Mouse (Mus musculus) hindbrain, embryonic 16.5 days (tissue): ENCODE data around the gene Bcl2l13. TPM values are rescaled to one million over a fixed set of nuclear protein-coding genes. Genes with fewer than 3 reads are reported as not detected.

Source experiments
- ATAC-seq: fragments of 200-750 bp; cut with Nextera tagmentation; 2 replicates; pipeline ENCODE4 v1.8.0; 2017; ENCODE audit warnings: moderate TSS enrichment, moderate library complexity
- H3K27ac ChIP-seq: fragments of 300-500 bp; sonication (generic); 2 replicates; pipeline ENCODE4 v1.5.1; 2014; ENCODE audit warnings: low read depth, mild to moderate bottlenecking, control low read depth, low read length, moderate library complexity
- H3K27me3 ChIP-seq: fragments of 300-500 bp; sonication (generic); replicated peaks from 2 replicates; pipeline ENCODE4 v1.6.1; 2014; ENCODE audit warnings: low read length; ENCODE audit not compliant: control insufficient read depth, insufficient read depth
- H3K36me3 ChIP-seq: fragments of 300-500 bp; sonication (generic); 2 replicates; pipeline ENCODE4 v1.6.1; 2014; ENCODE audit warnings: mild to moderate bottlenecking, low read length, moderate library complexity, mixed read lengths; ENCODE audit not compliant: control insufficient read depth, insufficient read depth
- H3K4me1 ChIP-seq: fragments of 300-500 bp; sonication (generic); 2 replicates; pipeline ENCODE4 v1.6.1; 2014; ENCODE audit warnings: low read depth, low read length; ENCODE audit not compliant: control insufficient read depth, insufficient read depth
- H3K4me2 ChIP-seq: fragments of 300-500 bp; sonication (generic); 2 replicates; pipeline ENCODE4 v1.6.1; 2014; ENCODE audit warnings: mild to moderate bottlenecking, low read length, control low read depth, moderate library complexity
- H3K4me3 ChIP-seq: fragments of 300-500 bp; sonication (generic); 2 replicates; pipeline ENCODE4 v1.5.1; 2014; ENCODE audit warnings: mild to moderate bottlenecking, low read length, control low read depth, moderate library complexity
- H3K9ac ChIP-seq: fragments of 300-500 bp; sonication (generic); 2 replicates; pipeline ENCODE4 v1.6.1; 2014; ENCODE audit warnings: low read depth, mild to moderate bottlenecking, control low read depth, low read length, moderate library complexity
- H3K9me3 ChIP-seq: fragments of 300-500 bp; sonication (generic); 2 replicates; pipeline ENCODE4 v1.6.1; 2014; ENCODE audit warnings: mild to moderate bottlenecking, low read length, moderate library complexity; ENCODE audit not compliant: control insufficient read depth
- WGBS: fragments of 180-500 bp; shearing (Covaris S2); extraction: QIAGEN DNeasy Blood & Tissue Kit; methylation state at CpG from one replicate; pipeline ENCODE4 v1.1.7; 2014; 5-methylcytosine and 5-hydroxymethylcytosine counted together
- microRNA-seq: library from miRNA; unstranded; fragments of <30 nt; microRNA quantifications from one replicate; pipeline ENCODE4, GENCODE M21; 2017
- polyA plus RNA-seq: library from polyadenylated mRNA; unstranded; fragments of >200 nt; fragmentation: Nextera tagmentation; extraction: Ambion mirVana; gene quantifications from 2 replicates; pipeline ENCODE4 v1.2.1, GENCODE M21; 2015

The Bcl2l13 gene
- polyA plus RNA-seq, 1 experiment from 2014 or later: 27.3 TPM

DNA sequence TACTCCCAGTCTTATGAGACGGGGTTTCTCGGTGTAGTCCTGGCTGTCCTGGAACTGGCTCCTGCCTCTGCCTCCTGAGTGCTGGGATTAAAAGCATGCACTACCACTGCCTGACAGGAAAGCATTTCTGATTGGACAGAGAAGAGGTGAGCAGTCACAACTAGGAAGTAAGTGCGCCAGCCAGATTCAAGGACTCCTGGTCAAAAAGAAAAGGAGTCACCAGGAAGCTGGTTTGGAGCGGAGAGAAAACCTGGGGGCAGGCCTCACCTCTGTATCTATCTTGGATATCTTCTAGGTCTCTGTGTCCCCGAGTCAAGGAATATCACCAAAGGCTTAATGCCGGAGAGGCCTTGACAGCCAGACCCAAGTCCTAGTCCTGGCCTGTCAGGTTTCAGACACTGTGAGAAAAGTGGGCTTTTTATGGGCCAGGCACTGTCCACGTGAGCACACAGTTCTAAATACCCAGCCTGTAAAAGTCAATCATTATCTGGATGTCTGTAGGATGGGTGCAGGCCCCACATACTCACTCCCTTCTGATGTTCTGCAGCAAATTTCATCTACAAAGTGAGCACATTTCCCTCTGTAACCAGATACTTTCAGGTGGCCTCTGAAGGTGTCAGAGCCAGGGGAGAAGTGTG lies 104.6 kb downstream of the Bcl2l13 start:
- H3K4me1 ChIP-seq: no peaks in the 10 kb centered on the region
- no peaks in the 10 kb centered on the region for H3K27me3 ChIP-seq
- H3K9ac ChIP-seq: no peak overlapping the region
- WGBS: 84% methylated on average over 7 of the region's 7 CpGs
- H3K36me3 ChIP-seq: peaks cover 4% of the 10 kb centered on the region; the same call in 1 of the 2 replicates
- H3K4me3 ChIP-seq: no peak overlapping the region
- no peak for ATAC-seq
- H3K27ac ChIP-seq: no peak overlapping the region
- H3K4me2 ChIP-seq: no peak overlapping the region
- H3K9me3 ChIP-seq: no peaks in the 10 kb centered on the region

DNA sequence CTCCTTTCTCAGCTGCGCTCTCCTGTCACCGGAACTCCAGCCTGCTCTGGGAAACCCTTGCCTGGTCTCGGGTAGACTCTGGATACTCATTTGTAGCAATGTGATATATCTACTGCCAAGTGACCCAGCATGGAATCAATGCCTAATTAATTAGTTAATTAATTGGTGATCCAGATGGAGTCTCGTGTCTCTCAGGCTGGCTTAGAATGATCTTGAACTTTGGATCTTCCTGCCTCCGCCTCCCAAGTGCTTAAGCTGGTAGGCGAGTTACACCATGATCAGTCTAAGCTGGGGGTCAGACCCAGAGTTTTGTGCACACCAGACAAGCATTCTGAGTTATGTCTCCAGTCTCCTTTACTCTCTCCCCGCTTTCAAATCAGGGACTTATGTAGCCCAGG lies 105.1 kb downstream of the Bcl2l13 start:
- Histone ChIP-seq H3K27ac (no peak overlapping the region), H3K4me3 (no peak overlapping the region), H3K9ac (no peak overlapping the region), H3K4me1 (no peaks in the 10 kb centered on the region), H3K9me3 (no peaks in the 10 kb centered on the region), H3K36me3 (peaks cover 2% of the 10 kb centered on the region; the same call in 1 of the 2 replicates), H3K4me2 (no peak overlapping the region), H3K27me3 (no peaks in the 10 kb centered on the region)
- 69% methylated on average over 7 of the region's 7 CpGs for WGBS
- no peak for ATAC-seq

DNA sequence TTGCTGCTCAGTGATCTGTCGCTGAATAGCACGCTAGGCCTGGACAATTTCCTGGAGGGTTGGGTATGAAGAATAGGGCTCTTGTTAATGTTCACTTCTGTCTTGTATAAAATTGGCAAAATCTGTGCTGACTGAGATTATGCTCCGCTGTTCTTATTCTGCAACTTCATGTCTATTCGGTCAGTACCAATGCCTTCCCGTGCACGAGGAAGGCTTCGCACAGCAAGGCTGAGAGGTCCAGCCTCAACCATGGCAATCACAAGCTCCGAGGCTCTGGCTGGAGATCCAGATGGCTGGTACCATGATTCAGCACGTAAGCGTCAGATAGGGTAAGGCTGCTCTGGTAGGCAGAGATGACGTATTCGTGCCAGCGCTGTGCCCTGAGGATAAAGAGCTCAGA lies 105.6 kb downstream of the Bcl2l13 start:
- no peak overlapping the region for H3K27ac ChIP-seq
- WGBS: 91% methylated on average over 13 of the region's 13 CpGs
- H3K36me3 ChIP-seq: no peaks in the 10 kb centered on the region
- H3K9me3 ChIP-seq: no peaks in the 10 kb centered on the region
- H3K4me3 ChIP-seq: no peak overlapping the region
- no peak overlapping the region for H3K9ac ChIP-seq
- ATAC-seq: no peak
- no peaks in the 10 kb centered on the region for H3K27me3 ChIP-seq
- no peak overlapping the region for H3K4me2 ChIP-seq
- H3K4me1 ChIP-seq: no peaks in the 10 kb centered on the region

Small RNA genes lying within 50 kb of the gene (microRNA-seq; reads per million reads assigned to microRNA genes)
- gene Gm25193: not detected

Other genes starting within 250 kb of the Bcl2l13 start
- 1.8 and 2.0 TPM in 2 replicates for gene Cecr2, start 169.8 kb upstream of the Bcl2l13 start, polyA plus RNA-seq
- gene Slc25a18, start 62.6 kb upstream of the Bcl2l13 start, polyA plus RNA-seq: 28.4 and 35.8 TPM in 2 replicates
- 290 and 313 TPM in 2 replicates for gene Atp6v1e1, start 13.4 kb upstream of the Bcl2l13 start, polyA plus RNA-seq
- gene Bid, start 80.6 kb downstream of the Bcl2l13 start, polyA plus RNA-seq: 43.0 and 45.6 TPM in 2 replicates